Mouse (Mus musculus) olfactory bulb, adult 2 months (tissue): Measurements from ENCODE around the gene Rnf212b.

Experiments used
- CTCF ChIP-seq: fragments of 200-500 bp; IDR thresholded peaks from 2 replicates; pipeline ENCODE4 v1.5.1; 2012; ENCODE audit warnings: low read depth, mild to moderate bottlenecking, low read length, moderate library complexity; ENCODE audit not compliant: insufficient read depth
- POLR2A ChIP-seq: fragments of 200-500 bp; IDR thresholded peaks from 2 replicates; pipeline ENCODE4 v1.6.1; 2012; ENCODE audit warnings: mild to moderate bottlenecking, low read depth, low read length, moderate library complexity; ENCODE audit not compliant: insufficient read depth

GRCm38 (mm10) chr14:54808718-54809667 lies 4.9 kb upstream of the Rnf212b start:
- TF ChIP-seq POLR2A, result no peak
- TF ChIP-seq CTCF, result no peak
